Mouse (Mus musculus): ENCODE measurements around the gene Wdr35. TPM values are rescaled to one million over a fixed set of nuclear protein-coding genes. Genes with fewer than 3 reads are reported as not detected.
"Not testable (repeated sequence)": the region's sequence is repeated elsewhere in the genome, so short reads cannot be mapped to it uniquely, and the experiment has no call there.

Wdr35 gene
- total RNA-seq, 4 experiments from 2014 or later, result 10.8 to 12.8 (median 11.6) TPM

DNA sequence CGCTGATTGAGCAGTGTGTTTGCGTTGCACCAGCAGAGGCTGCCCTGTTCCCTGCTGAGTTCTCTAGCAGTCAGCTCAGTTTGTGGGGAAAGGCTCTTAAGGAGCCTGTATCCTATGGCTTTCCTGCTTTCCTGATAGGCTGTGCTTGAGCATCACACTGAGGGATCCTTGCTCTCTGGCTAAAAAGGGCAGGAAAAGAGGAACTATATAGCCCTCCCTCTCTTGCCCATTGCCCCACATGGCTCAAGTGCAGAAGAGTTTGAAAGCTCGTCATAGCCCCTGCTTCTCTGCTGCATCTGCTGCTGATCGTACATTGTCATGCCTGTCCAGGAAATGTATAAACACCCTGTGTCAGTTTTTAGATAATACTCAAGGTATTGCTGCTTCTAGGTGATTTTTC lies 33.5 kb downstream of the Wdr35 start:
- DNase-seq (ENCODE audit: low spot score), result no peak

DNA sequence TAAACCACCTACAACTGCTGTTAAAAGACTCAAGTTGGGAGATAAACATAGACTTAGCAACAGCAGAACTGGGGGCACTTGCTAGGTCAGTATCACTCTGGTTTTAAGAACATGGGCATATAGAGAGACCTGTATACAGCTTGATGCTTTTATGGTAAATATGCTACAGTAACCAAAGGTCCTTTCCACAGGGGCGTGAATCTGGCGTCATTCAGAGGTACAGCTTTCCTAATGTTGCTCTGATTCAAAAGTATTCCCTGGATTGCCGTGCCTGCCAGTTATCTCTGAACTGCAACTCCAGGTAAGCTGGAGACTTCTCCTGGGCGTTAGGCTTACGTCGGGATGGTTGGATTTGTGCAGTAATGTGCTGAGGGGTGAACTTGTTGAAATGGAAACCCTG lies 34.1 kb downstream of the Wdr35 start:
- DNase-seq (ENCODE audit: low spot score), result no peak

DNA sequence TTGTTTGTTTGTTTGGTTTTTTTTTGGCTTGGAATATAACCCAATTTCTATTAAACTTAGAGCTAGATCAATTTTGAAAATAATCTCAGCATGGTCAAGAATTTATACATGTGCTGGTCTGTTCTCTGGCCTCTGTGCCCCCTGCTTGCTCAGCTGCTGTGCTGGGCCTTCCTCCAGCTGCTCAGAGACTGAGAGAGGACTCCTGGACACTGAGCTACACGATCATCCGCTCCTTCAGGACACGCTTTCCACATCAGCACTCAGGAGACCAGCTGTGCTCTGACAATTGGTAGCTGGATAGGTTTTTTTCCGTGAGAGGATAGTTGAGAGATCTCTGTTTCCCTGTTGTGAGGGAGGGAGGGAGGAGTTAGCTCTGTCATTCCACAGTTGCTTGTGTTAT lies 36.6 kb downstream of the Wdr35 start:
- DNase-seq (ENCODE audit: low spot score), result no peak

DNA sequence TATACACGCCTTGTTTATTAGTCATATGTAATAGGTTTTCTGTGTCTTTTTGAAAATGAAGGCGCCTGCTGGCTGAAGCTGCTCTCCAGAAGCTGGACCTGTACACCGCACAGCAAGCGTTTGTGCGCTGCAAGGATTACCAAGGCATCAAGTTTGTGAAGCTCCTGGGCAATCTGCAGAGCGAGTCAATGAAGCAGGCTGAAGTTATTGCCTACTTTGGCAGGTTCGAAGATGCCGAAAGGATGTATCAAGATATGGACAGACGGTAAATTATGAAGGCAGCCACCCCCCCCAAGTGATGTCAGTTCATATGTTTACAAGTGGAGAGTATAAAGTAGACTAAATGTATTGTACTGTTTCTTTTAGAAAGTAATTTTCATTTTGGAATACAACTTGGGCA lies 42.7 kb downstream of the Wdr35 start:
- DNase-seq (ENCODE audit: low spot score), result no peak

DNA sequence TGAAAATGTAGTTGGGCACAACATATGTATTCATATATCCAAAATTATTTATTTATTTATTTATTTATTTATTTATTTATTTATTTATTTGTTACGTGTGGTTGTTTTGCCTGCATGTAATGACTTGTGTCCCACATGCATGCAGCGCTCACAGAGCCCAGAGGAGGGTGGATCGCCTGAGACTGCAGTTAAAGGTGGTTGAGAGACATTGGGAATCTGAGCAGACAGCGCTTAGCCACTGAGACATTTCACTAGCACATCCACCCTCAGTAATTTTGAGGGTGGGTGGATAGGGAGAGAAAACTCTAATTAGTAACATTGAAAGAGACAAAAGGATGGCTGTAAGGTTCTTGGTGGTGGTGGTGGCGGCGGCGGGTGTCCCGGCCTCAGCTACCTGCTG lies 46.7 kb downstream of the Wdr35 start:
- no peak for DNase-seq (ENCODE audit: low spot score)

DNA sequence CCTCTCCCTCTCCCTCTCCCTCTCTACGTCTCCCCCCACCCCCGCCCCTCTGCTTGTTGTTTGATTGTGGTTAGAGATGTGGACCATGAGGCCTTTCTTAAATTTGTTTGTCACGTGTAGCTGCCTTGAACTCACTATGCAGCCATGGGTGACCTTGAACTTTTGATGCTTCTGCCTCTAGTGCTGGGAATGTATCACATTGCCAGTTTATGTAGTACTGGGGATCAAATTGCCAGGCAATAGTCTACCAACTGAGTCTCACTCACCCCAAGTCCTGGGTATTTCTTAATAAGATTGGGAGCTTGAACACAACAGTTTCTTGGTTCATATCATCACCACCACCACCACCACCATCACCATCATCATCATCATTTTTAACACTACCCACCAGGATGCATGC lies 47.3 kb downstream of the Wdr35 start:
- DNase-seq (ENCODE audit: low spot score), result no peak

DNA sequence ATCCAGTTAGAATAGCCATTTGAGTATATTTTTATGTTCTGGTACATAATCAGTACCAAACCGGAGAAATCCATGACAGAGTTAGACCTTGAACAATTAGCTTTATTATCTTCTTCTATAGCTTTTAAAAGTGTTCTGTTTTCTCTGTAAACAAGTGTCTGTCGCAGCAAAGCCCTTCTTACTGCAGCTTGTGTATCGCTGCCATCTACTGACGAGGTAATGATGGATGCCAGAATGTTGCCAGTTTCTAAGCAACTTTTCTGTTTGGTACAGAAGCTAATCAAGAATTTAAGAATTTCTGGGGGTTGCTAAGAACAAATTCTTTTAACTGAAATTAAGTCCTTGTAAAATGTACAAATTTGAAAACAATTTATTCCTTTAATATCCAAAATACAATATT lies 49.3 kb downstream of the Wdr35 start:
- DNase-seq (ENCODE audit: low spot score), result no peak

DNA sequence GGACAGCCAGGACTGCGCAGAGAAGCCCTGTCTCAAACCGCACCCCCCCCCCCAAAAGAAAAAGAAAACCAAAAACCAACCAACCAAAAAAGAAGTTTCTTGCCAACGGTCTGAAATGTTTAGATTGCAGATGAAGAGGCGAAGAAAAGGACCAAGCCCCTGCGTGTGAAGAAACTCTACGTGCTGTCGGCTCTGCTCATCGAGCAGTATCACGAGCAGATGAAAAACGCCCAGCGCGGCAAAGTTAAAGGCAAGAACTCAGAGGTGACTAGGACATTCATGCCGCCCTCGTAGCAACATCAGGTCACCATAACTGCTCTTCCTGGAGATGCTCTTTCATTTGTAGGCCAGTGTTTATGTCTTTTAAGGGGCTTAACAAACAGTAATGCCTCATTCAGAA lies 50.4 kb downstream of the Wdr35 start:
- no peak for DNase-seq (ENCODE audit: low spot score)

DNA sequence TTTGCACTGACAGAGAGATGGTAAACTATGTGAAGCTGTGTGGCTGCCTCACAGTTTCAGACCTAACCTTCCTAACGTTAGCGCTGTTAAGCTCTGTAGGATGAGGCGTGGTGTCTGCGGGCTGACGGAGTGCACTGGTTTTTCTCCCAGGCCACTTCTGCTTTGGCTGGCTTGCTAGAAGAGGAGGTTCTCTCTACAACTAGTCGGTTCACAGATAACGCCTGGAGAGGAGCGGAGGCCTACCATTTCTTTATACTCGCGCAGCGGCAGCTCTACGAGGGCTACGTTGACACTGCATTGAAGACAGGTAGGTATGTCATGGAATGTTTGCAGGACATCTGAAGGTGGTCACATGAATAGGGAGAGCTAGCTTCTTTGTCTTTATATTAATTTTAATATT lies 51.0 kb downstream of the Wdr35 start:
- DNase-seq (ENCODE audit: low spot score), result peak; percentile 28

DNA sequence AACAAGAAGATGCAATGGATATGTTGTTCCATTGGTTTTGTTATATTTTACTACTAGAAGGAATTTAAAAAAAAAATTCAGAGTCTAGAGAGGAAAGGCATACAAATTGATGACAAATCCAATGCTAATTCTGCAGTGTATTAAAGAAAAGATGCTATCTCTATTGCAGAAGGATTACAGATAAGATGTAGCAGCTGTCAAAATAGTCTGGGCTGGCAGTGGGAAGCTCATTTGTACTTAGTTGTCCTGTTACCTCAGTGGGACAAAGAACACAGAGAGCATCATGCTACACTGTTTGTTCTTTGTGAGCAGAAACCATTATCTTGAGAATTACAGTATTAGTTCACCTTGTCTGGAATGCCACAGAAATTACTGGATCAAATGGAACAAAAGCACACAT lies 53.2 kb downstream of the Wdr35 start:
- DNase-seq (ENCODE audit: low spot score), result no peak

DNA sequence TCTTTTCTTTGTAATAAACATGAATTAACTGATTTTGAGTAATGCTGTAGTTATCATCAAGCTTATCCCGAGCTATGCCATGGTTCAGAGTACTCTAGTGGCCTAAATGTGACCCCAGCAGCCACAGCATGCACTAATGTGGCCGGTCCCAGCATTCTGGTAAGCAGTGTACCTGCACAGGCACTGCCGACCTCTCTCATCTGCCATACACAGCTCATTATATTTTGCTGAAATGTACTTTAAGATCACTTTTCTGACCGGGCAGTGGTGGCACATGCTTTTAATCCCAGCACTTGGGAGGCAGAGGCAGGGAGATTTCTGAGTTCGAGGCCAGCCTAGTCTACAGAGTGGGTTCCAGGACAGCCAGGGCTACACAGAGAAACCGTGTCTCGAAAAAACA lies 55.1 kb downstream of the Wdr35 start:
- not testable (repeated sequence) for DNase-seq (ENCODE audit: low spot score)

DNA sequence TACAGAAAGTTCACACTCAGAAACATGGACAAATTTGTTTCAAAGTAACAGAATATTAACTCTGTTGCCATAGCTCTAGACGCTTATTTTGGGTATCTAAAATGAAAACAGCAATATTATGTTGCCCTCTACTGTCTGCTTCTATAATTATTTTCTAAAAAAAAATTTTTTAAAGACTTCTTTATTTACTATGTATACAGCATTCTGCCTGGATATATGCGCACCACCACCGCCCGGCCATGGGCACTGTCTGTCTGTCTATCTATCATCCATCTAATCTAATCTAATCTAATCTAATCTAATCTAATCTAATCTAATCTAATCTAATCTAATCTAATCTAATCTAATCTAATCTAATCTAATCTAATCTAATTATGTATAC lies 55.8 kb downstream of the Wdr35 start:
- DNase-seq (ENCODE audit: low spot score), result no peak

DNA sequence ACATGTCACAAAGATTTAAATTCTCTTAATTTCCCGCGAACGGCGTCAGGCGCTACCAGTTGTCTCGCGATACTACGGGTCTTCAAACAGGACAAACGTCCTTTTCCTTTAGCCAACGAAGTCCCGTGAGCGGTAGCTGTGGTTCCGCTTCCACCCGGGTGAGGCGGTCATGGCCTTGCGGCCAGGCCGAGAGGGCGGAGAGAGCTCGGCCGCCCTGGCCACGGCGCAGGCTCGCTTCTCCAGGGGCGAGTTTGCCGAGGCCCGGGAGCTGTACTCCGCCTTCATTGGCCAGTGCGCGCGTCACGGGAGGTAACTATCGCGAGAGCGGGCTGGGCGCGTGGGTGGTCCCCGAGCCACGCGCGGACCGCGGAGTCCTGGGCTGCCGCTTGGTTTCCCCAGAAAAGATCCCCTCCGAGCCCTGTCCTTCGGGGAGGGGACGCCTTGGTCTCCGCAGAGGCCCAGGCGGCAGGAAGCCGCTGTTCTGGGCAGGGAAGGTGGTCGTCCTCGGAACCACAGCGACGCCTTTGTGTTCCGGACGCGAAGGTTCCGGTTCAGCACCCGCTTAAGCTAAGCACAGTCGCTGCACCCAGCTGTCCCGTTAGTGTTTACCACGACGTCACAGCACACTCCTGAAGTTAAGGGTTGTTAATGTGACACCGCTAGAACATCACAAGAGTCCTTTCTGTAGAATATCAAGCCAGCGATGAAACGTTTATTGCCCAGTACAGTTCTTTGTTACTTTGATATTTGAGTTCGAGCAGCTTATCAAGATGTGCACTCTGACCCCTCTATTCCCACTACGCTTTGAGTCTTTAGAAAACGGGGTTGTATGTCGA lies 56.4 kb downstream of the Wdr35 start, which contains the start of gene Ttc32:
TSS of gene Ttc32 (plus strand) at position 110 of the 836 bp plus-strand sequence.
- DNase-seq (ENCODE audit: low spot score), result peak; percentile 95

DNA sequence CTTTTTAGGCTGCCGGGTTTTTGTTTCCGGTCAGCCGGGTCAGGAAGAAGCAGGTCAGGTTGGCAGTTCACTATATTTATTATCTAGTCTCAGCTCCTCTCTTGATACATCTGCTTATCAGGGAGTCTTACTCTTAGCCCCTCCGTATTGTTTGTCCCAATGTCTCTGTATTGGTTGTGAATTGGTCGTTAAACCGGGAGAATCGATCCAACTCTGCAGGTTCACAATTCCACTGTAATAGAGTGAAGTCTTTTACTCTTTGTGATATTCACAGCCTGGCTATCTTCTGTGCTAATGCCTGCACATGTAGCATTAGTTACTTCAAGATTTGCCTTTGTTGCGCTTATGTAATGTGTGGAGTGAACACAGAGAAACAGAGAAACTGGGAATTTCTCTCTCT lies 57.5 kb downstream of the Wdr35 start:
- no peak for DNase-seq (ENCODE audit: low spot score)

DNA sequence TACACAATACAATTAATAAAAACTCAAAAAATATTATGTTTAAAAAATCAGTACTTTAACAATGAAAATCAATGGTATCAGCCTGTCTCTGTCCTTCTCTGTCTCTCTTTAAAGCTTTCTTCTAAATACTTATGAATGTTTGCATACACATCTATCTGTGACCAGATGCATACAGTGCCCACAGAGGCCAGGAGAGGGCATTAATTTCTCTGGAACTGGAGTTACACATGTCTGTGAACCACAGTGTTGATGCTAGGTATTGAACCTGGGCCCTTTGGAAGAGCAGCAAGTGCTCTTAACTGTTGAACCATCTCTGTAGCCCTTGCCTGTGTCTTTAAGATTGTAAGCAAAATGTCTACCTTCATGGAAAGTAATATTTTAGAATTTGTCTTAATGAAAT lies 59.4 kb downstream of the Wdr35 start:
- DNase-seq (ENCODE audit: low spot score), result no peak

DNA sequence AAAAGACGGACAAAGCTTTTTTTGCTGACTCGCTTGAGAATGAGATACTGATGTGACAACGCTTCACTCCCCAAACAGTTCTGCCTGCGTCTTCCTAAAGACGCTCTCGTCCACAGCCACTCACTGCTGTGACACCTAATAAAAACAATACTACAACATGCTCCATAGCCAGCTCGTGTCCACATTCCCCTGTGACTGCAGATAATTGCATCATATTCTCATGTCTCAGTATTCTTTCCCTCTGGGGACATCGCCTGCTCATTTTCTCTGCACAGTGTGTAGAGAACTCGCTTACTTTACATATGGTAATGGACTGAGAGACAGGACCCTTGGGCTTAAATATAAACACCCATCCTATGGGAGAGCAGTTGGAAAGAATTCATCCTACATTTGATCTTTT lies 62.7 kb downstream of the Wdr35 start:
- no peak for DNase-seq (ENCODE audit: low spot score)

DNA sequence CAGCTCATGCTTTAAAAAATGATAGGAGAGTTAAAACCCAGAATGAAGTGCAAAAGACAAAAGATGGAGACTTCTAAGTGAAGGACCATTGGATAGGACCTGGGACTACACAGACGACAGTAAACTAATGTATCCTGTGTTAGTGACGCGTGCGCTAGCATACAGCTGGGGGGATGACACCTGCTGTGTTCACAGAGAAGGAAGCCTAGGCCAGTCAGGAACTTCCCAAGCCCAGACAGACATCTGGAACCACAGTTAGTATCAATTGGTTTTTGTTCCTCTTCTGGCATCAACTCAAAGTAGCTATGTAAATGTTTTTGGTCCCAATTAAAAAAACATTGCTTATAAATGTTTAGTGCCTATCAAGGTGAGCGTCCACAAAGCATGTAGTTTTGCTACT lies 66.5 kb downstream of the Wdr35 start:
- no peak for DNase-seq (ENCODE audit: low spot score)

DNA sequence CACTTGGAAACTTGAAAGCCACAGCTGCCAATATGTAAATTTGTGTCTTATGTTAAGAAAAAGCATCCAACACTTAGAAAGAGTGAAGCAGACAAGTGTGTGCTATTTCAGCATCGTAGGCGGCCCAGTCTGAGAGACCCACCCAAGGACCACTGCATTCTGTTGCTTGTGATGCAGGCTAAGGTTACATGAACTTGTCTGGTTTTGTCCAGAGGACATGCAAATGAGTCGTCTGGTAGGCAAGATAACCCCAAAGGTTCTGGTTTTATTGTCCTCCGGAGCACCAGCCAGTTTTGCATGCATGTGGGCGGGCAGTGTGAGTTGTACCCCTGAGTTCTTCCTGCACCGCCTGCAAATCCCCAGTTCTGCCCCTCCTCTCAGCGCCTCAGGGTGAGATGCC lies 67.0 kb downstream of the Wdr35 start:
- no peak for DNase-seq (ENCODE audit: low spot score)

DNA sequence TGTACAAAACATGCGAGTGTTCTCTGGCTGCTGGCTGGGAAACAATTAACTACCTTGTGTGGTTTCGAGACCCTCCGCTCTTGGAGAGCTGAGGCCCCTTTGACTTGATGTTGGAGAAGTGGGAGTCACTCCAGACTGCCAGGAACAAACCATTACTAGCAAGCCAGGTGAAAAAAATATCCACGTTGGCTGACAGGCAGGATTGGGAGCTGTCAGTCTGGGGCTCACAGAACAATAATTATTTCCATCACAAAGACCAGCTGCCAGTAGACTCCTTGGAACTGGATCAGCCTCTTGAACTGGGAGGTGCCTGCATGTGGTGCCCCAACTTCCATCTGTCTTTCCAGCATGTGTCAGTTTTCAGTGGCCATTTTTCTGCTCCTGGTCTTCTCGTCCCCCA lies 68.6 kb downstream of the Wdr35 start:
- no peak for DNase-seq (ENCODE audit: low spot score)

DNA sequence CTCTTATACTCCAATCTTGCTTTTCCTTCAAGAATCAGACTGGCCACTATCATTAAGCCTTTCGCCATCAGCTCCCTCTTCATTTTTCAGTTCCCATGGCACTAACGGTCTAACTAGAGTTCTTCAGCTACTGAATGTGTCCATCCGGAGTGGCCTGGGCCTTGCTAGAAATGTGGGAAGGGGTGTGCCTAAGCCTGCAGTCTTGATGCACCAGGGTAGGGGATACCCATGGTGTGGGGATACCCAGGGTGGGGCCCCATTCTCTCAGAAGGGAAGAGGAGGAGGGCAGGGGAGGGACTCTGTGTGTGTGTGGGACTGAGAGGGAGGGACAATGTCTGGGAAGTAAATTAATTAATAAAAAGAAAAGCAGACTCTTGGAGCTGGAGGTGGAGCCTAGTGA lies 69.1 kb downstream of the Wdr35 start:
- no peak for DNase-seq (ENCODE audit: low spot score)

DNA sequence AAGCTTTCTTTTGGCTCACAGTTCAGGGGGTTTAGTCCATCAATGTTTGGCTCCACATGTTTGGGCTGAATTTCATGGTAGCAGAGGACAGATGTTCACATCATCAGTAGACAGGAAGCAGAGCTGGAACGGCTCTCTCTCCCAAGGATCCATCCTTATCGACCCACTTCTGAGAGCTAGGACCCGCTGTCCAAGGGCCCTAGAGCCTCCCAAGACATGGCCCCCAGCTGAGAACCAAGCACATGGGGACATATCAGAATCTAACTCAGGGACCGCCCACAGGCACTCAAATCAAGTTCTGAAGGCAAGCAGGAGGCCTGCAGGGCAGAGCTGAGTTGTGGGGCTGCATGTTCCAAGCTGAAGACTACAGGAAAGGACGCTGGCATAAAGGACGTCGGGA lies 71.0 kb downstream of the Wdr35 start:
- no peak for DNase-seq (ENCODE audit: low spot score)

DNA sequence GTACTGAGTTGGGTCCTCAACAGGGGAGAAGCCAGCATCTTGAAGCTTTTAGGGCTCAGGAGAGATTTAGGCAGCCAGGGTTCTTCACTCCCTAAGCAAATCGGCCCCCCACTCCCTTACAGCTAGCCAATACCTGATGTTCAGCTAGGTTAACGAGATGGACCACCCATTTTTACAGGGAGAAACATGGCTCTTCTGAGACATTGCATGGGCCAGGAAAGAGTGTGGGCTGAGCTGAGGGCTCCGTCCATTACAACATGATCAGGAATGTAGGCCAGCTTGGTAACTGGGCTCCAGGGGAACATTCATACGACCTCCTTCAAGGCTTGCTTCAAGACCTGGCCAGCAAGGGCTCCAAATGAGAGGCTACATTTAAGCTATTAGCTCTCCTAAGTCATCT lies 73.0 kb downstream of the Wdr35 start:
- no peak for DNase-seq (ENCODE audit: low spot score)

DNA sequence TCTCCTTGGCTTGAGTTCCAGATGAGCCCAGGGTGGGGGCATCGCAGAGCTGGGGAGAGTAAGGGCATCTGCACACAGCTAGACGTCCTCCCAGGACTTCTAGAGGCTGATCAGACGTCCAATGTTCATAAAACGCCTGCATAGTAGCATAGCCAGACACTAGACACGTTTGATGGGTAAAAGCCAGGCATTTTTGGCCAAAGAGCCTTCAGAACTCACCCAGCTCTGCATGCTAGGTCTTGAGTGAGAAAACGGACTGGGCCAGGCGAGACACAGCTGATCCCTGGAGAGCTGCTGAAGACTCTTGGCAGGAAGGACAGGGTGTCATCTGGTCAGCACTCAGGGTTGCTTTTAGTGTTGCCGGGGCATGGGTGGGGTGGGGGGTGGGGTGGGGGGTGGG lies 74.4 kb downstream of the Wdr35 start:
- DNase-seq (ENCODE audit: low spot score), result no peak

DNA sequence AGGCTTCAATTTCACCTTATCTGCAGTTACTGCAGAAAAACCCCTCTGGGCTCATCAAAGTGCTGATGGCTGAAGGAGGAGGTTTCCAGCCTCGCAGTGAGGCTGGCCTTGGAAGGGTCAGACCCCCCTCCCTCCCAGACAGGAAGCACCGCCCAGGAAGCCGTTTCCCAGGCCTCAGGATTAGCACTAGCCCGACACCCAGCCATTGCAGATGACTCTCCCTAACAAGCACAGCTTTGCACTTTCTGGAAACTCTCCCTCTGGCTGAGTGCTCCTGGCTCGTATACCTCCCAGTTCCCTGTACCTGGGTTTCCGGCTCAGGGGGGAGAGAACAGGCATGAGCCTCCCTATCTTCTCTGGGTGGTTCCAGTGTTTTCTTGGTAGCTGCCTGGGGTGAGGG lies 77.1 kb downstream of the Wdr35 start:
- no peak for DNase-seq (ENCODE audit: low spot score)
